Mouse (Mus musculus): ENCODE measurements around the gene Fbxo47.

Fbxo47 gene

DNA sequence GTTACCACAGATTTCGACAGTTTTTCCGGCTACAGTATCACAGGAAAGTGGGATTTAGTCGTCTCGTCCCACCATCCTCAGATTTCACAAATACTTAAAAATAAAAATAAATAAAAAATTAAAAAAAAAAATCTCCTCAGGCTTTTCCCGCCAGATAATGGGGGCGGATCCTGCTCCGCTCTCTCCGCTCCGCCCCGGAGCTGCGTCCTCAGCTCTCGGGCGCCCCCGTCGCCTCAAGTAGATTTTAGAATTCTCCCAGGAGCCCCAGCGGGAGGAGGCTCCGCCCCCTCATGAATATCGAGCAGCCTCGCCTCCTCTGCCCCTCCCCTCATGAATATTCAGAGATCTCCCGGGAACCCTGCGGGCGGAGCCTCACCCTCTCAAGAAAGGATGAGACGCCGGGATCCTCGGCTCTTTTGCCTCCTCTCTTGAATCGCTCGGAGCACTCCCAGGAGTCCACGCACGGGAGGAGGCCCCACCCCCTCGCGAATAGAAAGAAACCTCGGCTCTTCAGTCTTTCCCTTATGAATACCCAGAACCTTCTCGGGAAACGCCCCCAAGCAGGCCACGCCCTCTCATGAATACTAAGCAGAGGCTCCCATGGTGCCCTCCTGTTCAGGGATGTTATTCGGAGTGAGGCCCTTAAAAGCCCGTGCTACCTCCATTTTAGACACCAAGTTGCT lies at the start of gene Fbxo47:
TSS of gene Fbxo47 (minus strand) at position 237 of the 683 bp plus-strand sequence.
- DNase-seq (ENCODE audit: low spot score) = peak; percentile 97

DNA sequence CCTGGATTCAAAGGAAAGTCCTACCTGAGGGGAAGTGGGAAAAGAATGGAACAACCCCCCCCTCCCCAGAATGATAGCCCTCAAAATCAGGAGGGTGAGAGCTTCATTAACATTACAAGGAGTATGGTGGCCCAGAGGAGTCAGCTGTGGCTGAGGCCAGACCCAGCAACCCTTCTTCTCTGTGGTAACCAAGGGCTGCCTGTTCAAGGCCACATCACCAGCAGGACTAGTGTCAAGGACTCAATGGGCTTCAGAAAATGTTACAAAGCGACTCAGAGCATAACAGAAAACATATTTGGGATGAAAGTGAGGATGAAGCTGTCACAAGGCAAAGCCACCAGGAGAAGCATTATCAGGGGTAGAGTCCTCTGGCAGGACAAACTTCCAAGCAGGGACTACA lies 49.6 kb upstream of the Fbxo47 start:
- DNase-seq (ENCODE audit: low spot score) = no peak

DNA sequence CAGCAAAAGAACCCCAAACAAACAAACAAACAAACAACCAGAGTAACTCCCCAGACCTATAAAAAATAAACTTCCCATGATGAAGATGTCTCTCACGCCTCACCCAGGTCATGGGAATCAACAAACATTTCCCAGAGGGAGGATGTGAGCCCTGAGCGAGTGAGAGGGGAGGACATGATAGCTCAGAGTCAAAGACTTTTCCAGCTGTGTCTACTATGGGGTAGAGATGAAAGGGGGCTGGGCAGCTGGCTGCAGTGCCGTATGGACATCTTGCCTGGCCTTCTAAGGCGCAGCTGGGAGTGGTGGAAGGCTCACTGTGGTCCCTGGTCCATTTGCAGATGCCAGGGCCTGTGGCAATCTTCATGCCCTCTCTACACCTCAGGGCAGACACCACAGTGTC lies 45.0 kb upstream of the Fbxo47 start:
- no peak for DNase-seq (ENCODE audit: low spot score)

DNA sequence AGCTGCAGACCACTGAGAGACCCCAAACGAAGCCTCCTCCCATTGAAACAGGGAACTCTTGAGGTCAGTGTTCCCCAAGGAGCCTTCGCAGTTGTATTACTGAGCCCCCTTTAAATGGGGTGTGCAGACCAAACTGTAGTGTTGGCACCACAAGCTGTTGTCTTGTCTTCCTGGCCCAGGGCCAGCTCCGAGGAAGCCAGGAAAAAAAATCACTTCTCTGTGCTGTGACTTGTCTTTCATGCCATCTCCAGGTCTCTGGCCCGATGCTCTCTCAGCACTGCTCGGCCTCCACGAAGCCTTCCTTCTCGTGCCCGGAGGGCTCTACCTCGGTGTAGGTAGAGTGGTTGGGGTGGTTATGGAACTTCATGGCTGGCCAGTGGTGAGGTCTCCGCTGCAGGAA lies 40.3 kb upstream of the Fbxo47 start:
- no peak for DNase-seq (ENCODE audit: low spot score)

DNA sequence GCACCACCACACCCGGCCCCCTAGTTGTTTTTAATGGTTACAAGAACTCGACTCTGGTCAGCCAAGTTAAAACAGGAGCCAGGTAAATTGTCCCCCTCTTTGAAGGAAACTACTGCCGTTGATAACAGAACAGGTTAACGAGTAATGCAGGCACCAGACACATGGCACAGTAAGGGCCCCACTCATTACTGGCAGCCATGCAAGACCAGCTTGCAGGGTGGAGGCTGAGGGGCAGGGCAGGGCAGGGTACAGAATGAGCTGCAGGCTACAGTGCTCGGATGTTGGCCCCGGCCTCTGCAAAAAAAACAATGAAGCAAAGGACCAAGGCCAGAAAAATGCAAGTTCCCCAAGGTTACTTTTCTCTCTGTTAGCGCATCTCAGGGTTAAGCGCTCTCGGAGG lies 39.7 kb upstream of the Fbxo47 start:
- DNase-seq (ENCODE audit: low spot score) = no peak

DNA sequence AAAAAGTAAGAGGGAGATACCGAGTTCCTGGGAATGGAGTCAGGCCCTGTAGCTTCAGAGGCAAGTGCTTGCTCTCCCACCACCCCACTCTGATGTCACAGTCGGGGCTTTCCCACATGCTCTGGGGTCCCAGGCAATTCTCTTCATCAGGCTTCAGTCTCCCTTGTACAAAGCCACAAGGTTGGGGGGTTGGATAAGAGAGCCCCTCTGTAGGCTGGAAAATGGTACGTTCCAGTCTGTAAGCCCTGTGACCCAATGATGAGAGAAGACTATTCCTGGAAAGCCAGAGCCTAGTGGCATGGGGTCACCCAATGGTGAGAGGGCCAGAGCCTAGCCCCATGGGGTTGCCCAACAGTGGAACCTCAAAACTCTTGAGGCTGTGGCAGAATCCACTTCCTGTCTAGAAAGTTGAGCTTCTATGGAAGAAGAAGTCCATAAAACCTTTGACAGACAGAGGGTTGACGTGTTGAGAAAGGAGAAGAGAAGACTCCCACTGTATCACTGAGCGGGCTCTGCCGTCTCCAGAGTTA lies 32.1 kb upstream of the Fbxo47 start:
- DNase-seq (ENCODE audit: low spot score) = no peak

DNA sequence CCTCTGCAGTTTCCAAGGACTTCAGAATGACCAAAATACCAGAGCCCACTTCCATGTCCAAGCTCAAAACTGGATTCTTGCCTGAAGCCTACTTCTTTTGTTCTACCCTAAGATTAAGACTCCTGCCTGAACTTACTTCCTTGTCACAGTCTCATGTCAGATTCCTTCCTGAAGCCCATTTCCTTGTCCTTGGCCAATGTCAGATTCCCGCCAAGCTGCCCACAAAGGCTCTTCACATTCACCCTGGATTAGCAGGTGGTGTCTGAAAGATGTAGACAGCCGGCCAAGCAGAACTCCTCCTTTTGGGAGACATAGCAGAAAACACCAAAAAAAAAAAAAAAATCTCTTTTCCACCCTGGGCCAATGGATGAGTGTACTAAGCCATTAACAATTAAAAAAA lies 31.5 kb upstream of the Fbxo47 start:
- no peak for DNase-seq (ENCODE audit: low spot score)

DNA sequence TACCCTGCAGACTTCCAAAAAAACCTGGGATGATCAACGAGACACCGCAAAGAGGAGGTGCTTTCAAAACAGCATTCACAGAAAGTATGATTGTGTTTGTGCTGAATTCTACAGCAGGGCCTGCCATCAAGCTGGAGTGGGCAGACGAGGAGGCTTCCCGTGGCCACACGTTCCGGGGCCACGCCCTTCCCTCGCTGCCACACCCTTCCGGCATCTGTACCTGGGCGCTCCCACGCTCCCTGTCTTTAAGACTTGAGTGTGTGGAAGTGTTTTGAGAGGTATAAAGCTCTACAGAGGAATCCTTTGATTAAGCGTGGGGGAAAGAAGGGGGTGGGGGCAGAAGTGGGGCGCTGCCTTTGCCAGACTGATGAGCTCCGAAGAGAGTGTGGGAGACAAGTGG lies 29.2 kb upstream of the Fbxo47 start:
- DNase-seq (ENCODE audit: low spot score) = no peak

DNA sequence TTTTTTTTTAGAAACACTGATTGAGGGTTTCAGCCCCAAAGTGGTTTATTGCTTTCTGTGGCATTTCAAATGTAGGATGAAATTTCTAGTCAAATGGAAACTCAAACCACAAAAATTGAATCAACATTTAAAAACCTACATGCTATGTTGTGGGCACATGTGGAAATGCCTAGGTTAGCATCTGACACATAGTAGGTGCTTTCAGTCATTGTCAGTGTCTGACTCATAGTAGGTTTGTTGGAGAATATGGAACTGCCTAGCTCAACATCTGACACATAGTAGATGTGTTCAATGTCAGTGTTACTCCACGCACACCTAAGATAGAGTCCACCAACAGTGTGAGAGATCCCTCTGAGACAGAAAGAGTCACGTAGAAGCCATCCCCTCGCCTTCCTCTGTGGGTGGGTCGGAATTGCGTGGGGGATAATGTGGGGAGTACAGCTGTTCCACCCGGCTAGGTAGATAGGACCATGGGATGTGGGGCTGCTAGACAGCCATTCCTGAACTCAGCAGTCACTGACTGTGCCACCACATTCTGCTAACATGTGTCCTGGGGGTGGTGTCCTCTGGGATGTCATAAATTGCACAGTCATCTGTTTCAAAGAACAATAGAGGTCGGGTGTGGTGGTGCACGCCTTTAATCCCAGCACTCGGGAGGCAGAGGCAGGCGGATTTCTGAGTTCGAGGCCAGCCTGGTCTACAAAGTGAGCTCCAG lies 24.8 kb upstream of the Fbxo47 start:
- no peak for DNase-seq (ENCODE audit: low spot score)

DNA sequence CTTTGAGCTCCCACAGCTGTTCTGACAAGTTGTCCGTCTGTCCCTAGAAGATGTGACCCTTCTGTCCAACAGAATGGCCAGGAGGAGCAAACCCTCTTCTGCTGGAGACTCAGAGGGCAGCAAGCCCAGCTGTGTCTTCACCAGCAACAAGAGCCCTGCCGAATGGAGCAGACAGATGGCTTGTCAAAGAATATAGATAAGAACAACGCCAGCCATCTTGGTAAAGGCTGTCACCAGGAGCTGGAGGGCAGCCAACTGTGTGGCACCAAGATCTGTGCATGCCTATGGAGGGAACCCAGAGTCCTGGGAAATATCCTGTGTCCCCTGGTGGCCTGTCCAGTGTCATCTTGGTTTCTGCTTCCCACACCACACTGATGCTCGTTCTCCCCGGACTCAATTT lies 24.0 kb upstream of the Fbxo47 start:
- no peak for DNase-seq (ENCODE audit: low spot score)

DNA sequence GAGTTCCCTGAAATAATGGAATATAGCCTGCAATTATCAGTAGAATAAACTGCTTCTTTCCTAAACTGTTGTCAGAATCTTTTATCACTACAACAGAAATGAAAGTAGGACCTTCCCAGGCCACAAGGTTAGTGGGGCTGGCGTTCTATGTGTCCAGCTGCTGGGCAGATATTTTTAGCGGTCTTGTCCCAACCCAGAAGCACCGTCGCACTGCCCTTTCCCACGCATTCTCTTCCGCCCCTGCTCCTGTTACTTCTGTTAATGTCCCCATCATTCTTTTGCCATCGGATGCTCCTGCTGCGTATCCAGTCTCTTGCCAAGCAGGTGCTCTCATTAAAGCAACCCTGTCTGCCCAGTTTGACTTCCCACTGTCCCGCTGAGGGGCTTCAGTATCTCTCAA lies 23.0 kb upstream of the Fbxo47 start:
- no peak for DNase-seq (ENCODE audit: low spot score)

DNA sequence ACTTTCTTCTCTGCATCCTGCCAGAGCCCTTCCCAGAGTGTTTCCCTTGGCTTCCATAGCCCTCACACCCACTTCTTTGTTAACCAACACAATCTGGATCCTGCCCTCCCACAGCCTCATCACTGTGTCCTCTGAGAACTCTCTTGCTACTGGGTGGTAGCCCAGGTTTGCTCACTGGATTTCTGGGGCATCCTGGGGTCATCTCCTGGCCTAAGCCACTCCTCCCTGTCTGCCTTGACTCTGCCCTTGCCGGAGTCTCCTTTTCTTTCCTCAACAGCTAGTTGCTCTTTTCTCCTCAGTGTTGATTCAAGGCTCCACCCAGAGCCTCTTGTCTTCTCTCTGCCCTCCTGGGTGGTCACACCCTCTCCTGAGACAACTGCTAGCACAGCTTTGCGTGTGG lies 22.0 kb upstream of the Fbxo47 start:
- DNase-seq (ENCODE audit: low spot score) = no peak

DNA sequence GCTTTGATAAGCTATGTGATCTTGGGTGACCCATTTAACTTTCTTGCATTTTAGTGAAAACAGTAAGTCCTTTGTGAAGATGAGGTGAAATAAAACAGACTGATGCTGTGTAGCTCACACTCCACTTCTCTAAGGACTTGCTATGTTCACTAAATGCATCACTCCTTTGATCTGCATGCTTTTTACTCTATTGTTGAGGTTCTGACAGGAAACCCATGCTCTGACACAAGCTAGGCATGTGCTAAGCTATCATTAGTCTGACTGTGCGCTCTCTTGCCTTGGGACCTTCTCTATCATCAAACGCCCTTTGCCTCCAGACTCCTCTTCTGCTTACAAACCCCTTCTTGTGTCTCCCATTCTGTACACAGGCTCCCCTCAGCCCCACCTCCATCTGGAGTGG lies 21.6 kb upstream of the Fbxo47 start:
- no peak for DNase-seq (ENCODE audit: low spot score)

DNA sequence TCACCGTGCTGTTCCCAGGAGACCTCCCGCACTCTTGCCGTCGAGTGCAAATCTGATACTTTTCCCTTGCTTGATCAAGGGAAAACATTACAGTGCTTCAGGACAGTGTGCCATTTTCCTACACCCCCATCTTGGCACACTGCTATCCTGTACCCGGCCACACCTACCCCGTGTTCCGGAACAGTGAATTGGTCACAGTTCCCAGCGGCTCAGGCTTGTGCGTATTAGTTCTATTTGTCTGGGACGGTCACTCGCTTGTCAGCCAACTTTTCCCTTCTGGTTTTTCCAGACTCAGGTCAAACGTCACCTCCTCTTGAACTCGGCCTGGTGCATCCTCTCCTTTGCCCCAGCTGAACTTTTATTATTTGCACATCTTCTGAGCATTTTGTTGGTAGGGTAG lies 20.8 kb upstream of the Fbxo47 start:
- no peak for DNase-seq (ENCODE audit: low spot score)

DNA sequence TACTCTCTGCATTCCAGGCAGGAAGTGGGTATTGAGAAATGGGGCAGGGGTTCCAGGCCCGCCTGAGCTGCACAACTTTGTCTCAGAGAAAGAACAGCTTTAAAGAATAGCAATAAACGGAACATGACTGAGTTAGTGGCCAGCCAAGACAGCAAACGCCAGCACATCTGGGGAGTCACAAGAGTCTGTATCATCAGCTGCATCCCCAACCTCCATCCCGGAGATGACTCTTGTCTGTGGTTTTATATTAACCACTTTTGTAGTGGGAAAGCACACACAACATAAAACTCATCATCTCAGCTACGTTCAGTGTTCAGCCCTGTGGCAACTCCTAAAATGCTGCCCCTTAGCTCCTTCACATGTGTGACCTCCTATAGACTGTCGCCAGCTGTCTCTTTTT lies 17.9 kb upstream of the Fbxo47 start:
- no peak for DNase-seq (ENCODE audit: low spot score)

DNA sequence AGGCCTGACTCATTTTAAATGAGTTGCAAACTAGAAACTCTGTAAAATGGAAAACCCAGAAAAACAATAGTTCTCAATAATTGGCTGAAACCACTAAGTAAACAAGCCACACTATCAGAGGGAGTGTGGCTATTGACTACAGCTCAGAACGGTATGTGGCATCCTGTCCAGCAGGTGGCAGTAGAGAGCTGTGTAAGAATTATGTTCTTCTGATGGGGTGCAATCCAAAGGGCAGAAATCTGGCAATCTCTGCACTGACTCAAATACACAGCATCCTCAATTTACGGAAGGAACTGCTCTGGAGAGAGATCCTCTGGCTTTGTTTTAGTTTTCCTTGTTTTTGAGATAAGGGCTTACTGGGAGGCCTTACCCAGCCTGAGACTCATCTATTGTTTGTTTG lies 15.9 kb upstream of the Fbxo47 start:
- DNase-seq (ENCODE audit: low spot score) = peak; percentile 57

DNA sequence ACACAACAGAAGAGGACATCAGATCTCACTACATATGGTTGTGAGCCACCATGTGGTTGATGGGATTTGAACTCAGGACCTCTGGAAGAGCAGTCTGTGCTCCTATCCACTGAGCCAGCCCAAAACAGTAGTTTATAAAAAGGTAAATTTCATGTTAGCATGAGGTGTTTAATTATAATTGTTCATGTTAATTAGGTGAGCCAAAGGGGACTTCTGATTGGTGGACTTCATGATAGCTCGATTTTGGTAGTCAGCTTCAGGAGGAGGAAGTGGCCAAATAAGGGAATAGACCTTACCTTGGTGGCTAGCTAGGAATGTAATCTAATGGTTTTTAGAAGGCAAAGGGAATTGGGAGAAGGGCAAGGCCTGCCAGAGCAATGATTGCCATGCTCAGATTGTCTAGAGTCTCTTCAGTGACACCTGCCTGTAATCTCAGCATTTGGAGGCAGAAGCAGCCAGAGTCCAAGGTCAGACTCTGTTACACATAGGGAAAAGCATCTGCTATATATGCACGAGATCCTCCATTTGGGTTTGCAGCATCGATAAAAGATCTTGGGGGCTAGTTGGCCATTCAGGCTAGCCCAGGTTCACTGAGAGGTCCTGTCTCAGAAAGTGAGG lies 13.7 kb upstream of the Fbxo47 start:
- no peak for DNase-seq (ENCODE audit: low spot score)

DNA sequence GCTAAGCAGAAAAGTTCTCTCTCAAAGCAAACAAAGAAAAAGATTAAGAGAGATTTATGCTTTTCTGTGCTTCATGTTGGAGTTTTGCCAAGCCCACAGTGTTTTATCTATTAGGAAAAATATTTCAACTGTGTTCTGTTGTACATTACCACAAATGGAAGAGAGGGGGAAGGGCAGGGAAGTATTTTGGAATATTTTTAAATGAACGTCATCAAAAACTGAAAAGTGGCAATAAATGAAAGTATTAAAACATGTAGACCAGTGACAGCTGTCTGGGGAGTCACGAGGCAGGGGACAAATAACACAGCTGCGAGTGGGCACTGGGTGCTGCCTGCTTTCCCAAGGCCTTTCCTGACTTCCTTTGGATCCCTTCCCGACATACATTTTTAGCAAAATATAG lies 12.7 kb upstream of the Fbxo47 start:
- no peak for DNase-seq (ENCODE audit: low spot score)

DNA sequence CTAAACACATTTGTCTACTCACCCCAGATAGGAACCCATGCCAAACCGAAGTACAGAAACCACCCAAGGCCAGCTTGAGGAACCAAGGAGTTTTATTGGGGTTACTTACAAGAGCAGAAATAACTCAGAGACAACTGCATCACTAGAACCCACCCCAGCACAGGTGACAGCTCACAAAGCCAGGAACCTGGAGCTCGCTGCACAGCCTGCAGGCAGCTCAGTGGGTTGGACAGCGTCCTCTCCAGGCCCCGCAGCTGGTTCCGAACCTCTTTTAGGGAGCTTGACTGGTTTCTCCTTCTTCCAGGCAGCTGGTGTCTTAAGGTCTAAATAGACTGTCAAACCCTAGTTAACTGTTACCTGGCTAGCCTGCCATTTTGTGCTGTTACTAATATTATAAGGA lies 7.9 kb upstream of the Fbxo47 start:
- DNase-seq (ENCODE audit: low spot score) = no peak

DNA sequence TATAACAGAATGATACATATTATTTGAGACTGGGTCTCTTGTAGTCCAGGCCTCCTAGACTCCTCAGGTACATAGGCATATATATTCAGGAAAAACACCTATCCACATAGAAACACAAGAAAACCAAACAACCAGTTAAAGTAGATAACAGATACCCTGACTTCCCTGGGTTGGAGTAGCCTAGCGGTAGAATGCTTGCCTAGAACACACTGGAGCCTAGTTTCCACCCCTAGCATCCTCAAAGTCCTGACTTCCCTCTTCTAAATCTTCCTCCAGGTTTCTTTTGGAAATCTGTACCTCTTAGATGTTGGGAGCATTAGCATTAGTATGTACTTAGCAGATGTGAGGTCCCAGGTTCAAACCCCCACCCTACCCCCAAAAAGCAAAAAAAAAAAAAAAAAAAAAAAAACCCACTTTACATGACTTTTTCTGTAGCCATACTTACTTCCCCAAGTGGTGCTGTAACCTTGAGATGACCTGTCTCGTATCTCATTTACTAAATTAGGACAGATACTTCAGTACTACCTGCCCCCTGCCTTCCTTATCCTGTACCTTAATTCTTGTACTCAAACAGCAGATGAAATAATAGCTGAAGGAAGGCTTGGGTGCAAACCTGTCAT lies 1.5 kb upstream of the Fbxo47 start:
- DNase-seq (ENCODE audit: low spot score) = no peak

DNA sequence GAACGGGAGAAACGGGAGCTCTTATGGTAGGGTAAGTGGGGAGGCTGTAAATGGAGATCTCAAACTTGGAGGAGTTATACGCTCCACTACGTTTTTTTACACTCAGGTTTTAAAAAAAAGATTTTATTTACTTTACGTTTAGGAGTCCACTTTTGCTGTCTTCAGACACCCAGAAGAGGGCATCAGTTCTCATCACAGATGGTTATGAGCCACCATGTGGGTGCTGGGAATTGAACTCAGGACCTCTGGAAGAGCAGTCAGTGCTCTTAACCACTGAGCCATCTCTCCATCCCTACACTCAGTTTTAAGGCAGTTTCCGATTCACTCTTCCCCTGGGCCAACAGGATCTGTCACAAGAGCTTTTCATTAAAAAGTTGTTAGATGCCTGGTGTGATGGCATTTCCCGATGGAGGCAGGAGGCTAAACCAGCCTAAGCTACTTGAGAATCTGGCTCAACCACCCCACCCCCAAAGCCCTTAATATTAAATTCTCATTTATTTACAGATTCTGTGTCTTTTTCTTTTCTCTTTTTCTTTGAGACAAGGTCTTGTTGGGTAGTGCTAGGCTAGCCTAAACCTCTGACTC lies 739 bp upstream of the Fbxo47 start:
- DNase-seq (ENCODE audit: low spot score) = no peak

DNA sequence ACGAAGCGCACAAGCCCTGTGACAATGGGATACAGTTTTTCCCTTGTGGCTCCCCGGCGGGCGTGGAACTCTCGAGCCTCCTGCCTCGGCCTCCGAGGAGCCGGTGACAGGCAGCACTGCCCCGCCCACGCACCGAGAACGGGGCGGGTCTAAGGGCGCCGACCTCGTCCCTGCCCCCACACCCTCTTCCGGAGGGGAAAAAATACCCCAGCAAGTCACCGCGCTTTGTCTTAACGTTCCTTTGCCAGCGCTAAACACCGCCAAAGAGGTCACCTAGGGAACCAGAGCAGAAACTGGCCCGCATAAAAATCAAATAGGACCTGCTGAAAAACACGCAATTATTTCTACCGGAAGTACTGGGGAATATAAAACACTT lies 424 bp downstream of the Fbxo47 start:
- DNase-seq (ENCODE audit: low spot score) = peak; percentile 79

DNA sequence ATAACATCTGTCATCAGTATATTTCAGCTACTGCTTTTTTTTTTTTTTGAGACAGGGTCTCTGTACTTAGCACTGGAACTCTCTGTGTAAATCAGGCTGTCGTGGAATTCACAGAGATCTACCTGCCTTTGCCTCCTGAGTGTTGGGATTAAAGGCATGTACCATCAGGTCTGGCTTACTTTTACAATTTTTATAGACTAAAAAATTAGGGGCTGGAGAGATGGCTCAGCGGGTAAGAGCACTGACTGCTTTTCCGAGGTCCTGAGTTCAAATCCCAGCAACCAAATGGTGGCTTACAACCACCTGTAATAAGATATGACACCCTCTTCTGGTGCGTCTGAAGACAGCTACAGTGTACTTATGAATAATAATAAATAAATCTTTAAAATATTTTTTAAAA lies 3.6 kb downstream of the Fbxo47 start:
- DNase-seq (ENCODE audit: low spot score) = no peak

All from yolk sac, embryonic 10.5 days (tissue).